Comparison of ENCODE assay signal across 8 mouse cellular contexts in genomic region chr9:109082124-109082800, GRCm38 (mm10). TPM values are rescaled to one million over a fixed set of nuclear protein-coding genes. Genes with fewer than 3 reads are reported as not detected.
DNase-seq lines count a peak whose midpoint lies in the region; ATAC-seq and TF ChIP-seq lines count a peak whose summit lies in the region.

Gene Ccdc51 (plus strand): TSS chr9:109082493.
Gene Tma7 (minus strand): TSS chr9:109082587.

- peak within 1 kb of the TSS; percentile 71 for H3K27ac ChIP-seq in heart, embryonic 12.5 days (ENCODE audit: poor library complexity, severe bottlenecking)
- H3K27ac ChIP-seq in kidney, postnatal 0 days = peak within 1 kb of the TSS; percentile 75
- peak within 1 kb of the TSS; percentile 72 for H3K27ac ChIP-seq in liver, adult 2 months (replicated peaks; ENCODE audit: insufficient read depth, low read depth, low read length)

- peaks cover 28% of the 10 kb centered on the region for H3K4me1 ChIP-seq in heart, embryonic 12.5 days (replicated peaks)
- H3K4me1 ChIP-seq in kidney, postnatal 0 days (replicated peaks; ENCODE audit: insufficient read depth, low read length) = peaks cover 17% of the 10 kb centered on the region; the same call in 1 of the 2 replicates
- H3K4me1 ChIP-seq in liver, adult 2 months (ENCODE audit: control insufficient read depth, insufficient read depth, low read length) = peaks cover 6% of the 10 kb centered on the region

- H3K36me3 ChIP-seq in heart, embryonic 12.5 days = peaks cover 30% of the 10 kb centered on the region
- 0 out of 2 replicates have a peak, but pooled peaks cover 8% of the 10 kb centered on the region for H3K36me3 ChIP-seq in kidney, postnatal 0 days (ENCODE audit: insufficient read depth, low read length)
- H3K36me3 ChIP-seq in liver, adult 2 months (ENCODE audit: control insufficient read depth, insufficient read depth, low read length) = peaks cover 7% of the 10 kb centered on the region

- peak; percentile 91 for DNase-seq in CD4-positive helper T cell, adult 2 months (ENCODE audit: low read depth, low spot score)
- DNase-seq in brain, adult 2 months (ENCODE audit: low read depth, low spot score) = peak; percentile 97
- DNase-seq in kidney, postnatal 0 days (ENCODE audit: low spot score) = peak; percentile 94
- DNase-seq in liver, adult 2 months (ENCODE audit: extremely low read depth, low read depth, low spot score) = peak; percentile 82
- DNase-seq in spleen, postnatal 36 days (ENCODE audit: low spot score in 2 of 2) = peak; percentile 92

- under 1% methylated on average over 37 of the region's 37 CpGs for WGBS in heart, embryonic 12.5 days
- WGBS in kidney, postnatal 0 days = under 1% methylated on average over 37 of the region's 37 CpGs
- WGBS in liver, adult 2 months = under 1% methylated on average over 37 of the region's 37 CpGs

- peak within 1 kb of the TSS; percentile 80 for H3K4me3 ChIP-seq in heart, embryonic 12.5 days
- H3K4me3 ChIP-seq in kidney, postnatal 0 days (replicated peaks; ENCODE audit: low read depth, low read length) = peak within 1 kb of the TSS; percentile 67
- H3K4me3 ChIP-seq in liver, adult 2 months (ENCODE audit: insufficient read depth, low read depth, low read length) = peak within 1 kb of the TSS; percentile 81

- ATAC-seq in erythroblast, adult 5-6 weeks (replicated peaks; ENCODE audit: low FRiP score, poor library complexity, severe bottlenecking) = peak; percentile 99
- peak; percentile 98 for ATAC-seq in heart, embryonic 12.5 days (ENCODE audit: insufficient number of reproducible peaks, low FRiP score)
- peak; percentile 96 for ATAC-seq in kidney, postnatal 0 days (replicated peaks; ENCODE audit: low FRiP score, low read depth)
- ATAC-seq in monocyte, adult 5-6 weeks (replicated peaks; ENCODE audit: insufficient number of reproducible peaks, low FRiP score, low TSS enrichment, poor library complexity, severe bottlenecking) = peak; percentile 98

- no peaks in the 10 kb centered on the region for H3K9me3 ChIP-seq in heart, embryonic 12.5 days (replicated peaks)
- no peaks in the 10 kb centered on the region for H3K9me3 ChIP-seq in kidney, postnatal 0 days (replicated peaks; ENCODE audit: low read length)

- H3K4me2 ChIP-seq in heart, embryonic 12.5 days = peak within 1 kb of the TSS; percentile 93
- peak within 1 kb of the TSS; percentile 66 for H3K4me2 ChIP-seq in kidney, postnatal 0 days (ENCODE audit: low read length)

- no peaks in the 10 kb centered on the region for H3K27me3 ChIP-seq in heart, embryonic 12.5 days (replicated peaks)
- H3K27me3 ChIP-seq in kidney, postnatal 0 days (ENCODE audit: insufficient read depth, low read length) = no peaks in the 10 kb centered on the region
- H3K27me3 ChIP-seq in liver, adult 2 months (ENCODE audit: control insufficient read depth, insufficient read depth, low read length) = no peaks in the 10 kb centered on the region

- H3K9ac ChIP-seq in heart, embryonic 12.5 days = peak within 1 kb of the TSS; percentile 85
- peak within 1 kb of the TSS; percentile 78 for H3K9ac ChIP-seq in kidney, postnatal 0 days (ENCODE audit: low read depth, low read length)
- peak within 1 kb of the TSS; percentile 72 for H3K9ac ChIP-seq in liver, adult 2 months (ENCODE audit: low read depth, low read length)

- TF ChIP-seq CTCF in kidney, postnatal 0 days (IDR thresholded peaks at IDR 0.05; ENCODE audit: low read depth) = no peak
- TF ChIP-seq CTCF in liver, adult 2 months (IDR thresholded peaks at IDR 0.05; ENCODE audit: low read depth, low read length) = no peak

- TF ChIP-seq POLR2A in liver, adult 2 months (IDR thresholded peaks at IDR 0.05; ENCODE audit: extremely low read depth, insufficient read depth, low read length) = peak; percentile 66

- H3K79me2 ChIP-seq in liver, adult 2 months (ENCODE audit: control insufficient read depth, insufficient read depth, low read length) = peaks cover 6% of the 10 kb centered on the region; the same call in 1 of the 2 replicates

RNA-seq across cellular contexts. Expression of gene Ccdc51, which starts in this region (rescaled TPM):
- 2.5 TPM in 1 of 2 replicates, not detected in the other for total RNA-seq in erythroblast, adult 5-6 weeks (2015; ENCODE audit: low replicate concordance)
- total RNA-seq in erythroblast, adult 5-6 weeks (2017; ENCODE audit: low replicate concordance) = 3.7 and 4.3 TPM in 2 replicates
- polyA plus RNA-seq in heart, embryonic 12.5 days (2016; fragmentation: Nextera tagmentation; extraction: Ambion mirVana) = 14.6 and 16.3 TPM in 2 replicates
- polyA plus RNA-seq in kidney, postnatal 0 days (2015; fragmentation: Nextera tagmentation; extraction: Ambion mirVana) = 12.9 and 13.8 TPM in 2 replicates
- 7.5 and 8.6 TPM in 2 replicates for total RNA-seq in liver, adult 2 months (2014; rRNA removed)
- 7.2 and 8.2 TPM in 2 replicates for polyA plus RNA-seq in liver, adult 2 months (2012; rRNA removed)
- 3.6 to 10.0 TPM (median 9.5 TPM) in 3 replicates for total RNA-seq in monocyte, adult 5-6 weeks (2017)

RNA-seq across cellular contexts. Expression of gene Tma7, which starts in this region (rescaled TPM):
- 104 and 108 TPM in 2 replicates for total RNA-seq in erythroblast, adult 5-6 weeks (2015; ENCODE audit: low replicate concordance)
- total RNA-seq in erythroblast, adult 5-6 weeks (2017; ENCODE audit: low replicate concordance) = 44.6 and 57.0 TPM in 2 replicates
- 715 and 742 TPM in 2 replicates for polyA plus RNA-seq in heart, embryonic 12.5 days (2016; fragmentation: Nextera tagmentation; extraction: Ambion mirVana)
- polyA plus RNA-seq in kidney, postnatal 0 days (2015; fragmentation: Nextera tagmentation; extraction: Ambion mirVana) = 635 and 680 TPM in 2 replicates
- total RNA-seq in liver, adult 2 months (2014; rRNA removed) = 53.4 and 54.7 TPM in 2 replicates
- polyA plus RNA-seq in liver, adult 2 months (2012; rRNA removed) = 23.3 and 24.4 TPM in 2 replicates
- 155 to 237 TPM (median 205 TPM) in 3 replicates for total RNA-seq in monocyte, adult 5-6 weeks (2017)

Comparison
In these comparisons a context has a peak if more than half of its experiments do, and no peak if none do; other contexts are left out.
1. Peak in every context shown above with its lines: DNase-seq, ATAC-seq, H3K4me3 ChIP-seq and H3K27ac ChIP-seq.
2. RNA of gene Tma7 (polyA plus RNA-seq): 715 to 742 TPM in heart, embryonic 12.5 days and 635 to 680 TPM in kidney, postnatal 0 days; 23.3 to 24.4 TPM in liver, adult 2 months; every median in the first group is over 10 times any median in the second.